Mouse (Mus musculus) cerebellum, adult 11 months (tissue): Measurements from ENCODE around the gene C530008M17Rik.
"Not testable (repeated sequence)": the region's sequence is repeated elsewhere in the genome, so short reads cannot be mapped to it uniquely, and the experiment has no call there.

ENCODE experiments used
- DNase-seq: peaks from one replicate; pipeline ENCODE4 v3.0.0; 2022

C530008M17Rik gene

DNA sequence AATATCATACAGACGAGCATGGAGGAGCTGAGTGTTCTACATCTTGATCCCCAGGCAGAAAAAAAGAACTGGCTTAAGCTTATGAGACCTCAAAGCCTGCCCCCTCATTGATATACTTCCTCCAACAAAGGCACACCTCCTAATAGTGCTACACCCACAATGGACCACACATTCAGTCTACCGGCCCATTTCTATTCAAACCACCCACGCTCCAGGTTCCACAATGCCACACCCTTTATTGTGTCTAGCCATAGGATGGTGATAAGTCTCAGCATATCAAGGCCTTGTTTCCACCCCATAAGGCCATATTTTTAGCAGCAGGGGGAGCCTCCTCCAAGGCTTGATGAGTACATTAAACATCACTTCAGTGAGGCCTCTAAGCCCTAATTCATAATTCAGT lies 254.5 kb downstream of the C530008M17Rik start:
- DNase-seq: no peak

DNA sequence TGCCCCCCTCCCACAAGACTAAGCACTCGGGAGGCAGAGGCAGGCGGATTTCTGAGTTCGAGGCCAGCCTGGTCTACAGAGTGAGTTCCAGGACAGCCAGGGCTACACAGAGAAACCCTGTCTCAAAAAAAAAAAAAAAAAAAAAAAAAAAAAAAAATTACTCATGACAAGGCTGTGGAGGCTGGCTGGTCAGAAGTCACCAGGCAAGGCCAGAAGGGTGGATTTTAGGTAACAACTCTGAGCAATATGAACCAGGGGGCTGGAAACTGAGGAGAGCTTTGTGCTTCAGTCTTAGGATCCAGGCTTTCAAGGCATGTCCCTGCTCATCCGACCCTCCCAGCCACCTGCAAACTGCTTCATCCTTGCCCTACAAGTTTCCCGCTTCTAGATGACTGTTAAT lies 256.2 kb downstream of the C530008M17Rik start:
- DNase-seq: not testable (repeated sequence)

GRCm38 (mm10) chr5:76922833-76923232 lies 266.5 kb downstream of the C530008M17Rik start:
- no peak for DNase-seq
